Mouse (Mus musculus): ENCODE measurements around the gene Satb2.

- TF ChIP-seq CTCF (IDR thresholded peaks at IDR 0.05; ENCODE audit: borderline replicate concordance, insufficient read depth, low read length) = peak; percentile 86
- TF ChIP-seq POLR2A (IDR thresholded peaks at IDR 0.05; ENCODE audit: low read depth, low read length) = no peak
These were observed 999 bp downstream of the Satb2 start for GRCm38 (mm10) chr1:56977201-56978100.
